Mouse (Mus musculus) MEL (cell line): ENCODE results near the gene Pphln1. TPM values are rescaled to one million over a fixed set of nuclear protein-coding genes. Genes with fewer than 3 reads are reported as not detected.

Source experiments
- DNase-seq: peaks from one replicate; pipeline ENCODE4 v3.0.0; 2011; ENCODE audit warnings: low read depth, low spot score
- H3K27ac ChIP-seq: 2 replicates; pipeline ENCODE4 v1.5.1; 2012; ENCODE audit warnings: low read depth, mild to moderate bottlenecking, control low read depth, low read length, moderate library complexity; ENCODE audit not compliant: control insufficient read depth
- H3K27me3 ChIP-seq, 2 experiments: fragments of 150-350 bp in 1 of 2; sonication (generic) in 1 of 2; 2 replicates each; pipeline ENCODE4 v1.6.1; 2012; ENCODE audit warnings: low read length in 2 of 2, mild to moderate bottlenecking in 2 of 2, improper control_type of control experiment in 1 of 2, moderate library complexity in 1 of 2; ENCODE audit not compliant: insufficient read depth in 2 of 2, control insufficient read depth in 1 of 2
- H3K36me3 ChIP-seq, 2 experiments: 2 replicates each; pipeline ENCODE4 v1.6.1; 2012 to 2014; ENCODE audit warnings: low read length in 2 of 2, improper control_type of control experiment in 1 of 2, inconsistent platforms in 1 of 2, mild to moderate bottlenecking in 1 of 2; ENCODE audit not compliant: insufficient read depth in 2 of 2, control insufficient read depth in 1 of 2
- H3K4me1 ChIP-seq, 2 experiments: fragments of 150-350 bp in 1 of 2; sonication (generic) in 1 of 2; 2 replicates each; pipeline ENCODE4 v1.6.1; 2012; ENCODE audit warnings: low read length in 2 of 2, improper control_type of control experiment in 1 of 2, mild to moderate bottlenecking in 1 of 2; ENCODE audit not compliant: insufficient read depth in 2 of 2, control insufficient read depth in 1 of 2
- H3K4me3 ChIP-seq, 2 experiments: fragments of 150-350 bp in 1 of 2; sonication (generic) in 1 of 2; 2 replicates each; pipeline ENCODE4 v1.5.1; 2012; ENCODE audit warnings: low read depth in 2 of 2, low read length in 2 of 2, mild to moderate bottlenecking in 2 of 2, moderate library complexity in 2 of 2, control low read depth in 1 of 2, improper control_type of control experiment in 1 of 2; ENCODE audit not compliant: control insufficient read depth in 1 of 2, insufficient read depth in 1 of 2
- H3K79me2 ChIP-seq: 2 replicates; pipeline ENCODE4 v1.6.1; 2012; ENCODE audit warnings: mild to moderate bottlenecking, low read length, moderate library complexity; ENCODE audit not compliant: control insufficient read depth, poor library complexity, insufficient read depth
- H3K9ac ChIP-seq: 2 replicates; pipeline ENCODE4 v1.6.1; 2012; ENCODE audit warnings: low read depth, mild to moderate bottlenecking, control low read depth, low read length, moderate library complexity; ENCODE audit not compliant: control insufficient read depth, poor library complexity, severe bottlenecking
- H3K9me3 ChIP-seq: fragments of 150-350 bp; sonication (generic); replicated peaks from 2 replicates; pipeline ENCODE4 v1.6.1; 2012; ENCODE audit warnings: mild to moderate bottlenecking, low read length, improper control_type of control experiment, moderate library complexity; ENCODE audit not compliant: insufficient read depth
- BHLHE40 ChIP-seq: IDR thresholded peaks from 2 replicates; pipeline ENCODE4 v1.6.1; 2012; ENCODE audit warnings: low read depth, mild to moderate bottlenecking, inconsistent platforms, low read length, improper control_type of control experiment, borderline replicate concordance
- CHD1 ChIP-seq: IDR thresholded peaks from 2 replicates; pipeline ENCODE4 v1.6.1; 2012; ENCODE audit warnings: low read depth, mild to moderate bottlenecking, inconsistent platforms, low read length, improper control_type of control experiment
- CTCF ChIP-seq, 3 experiments: IDR thresholded peaks in 2 of 3; conservative IDR thresholded peaks in 1 of 3; 2 replicates each; pipeline ENCODE4 v1.5.1; 2011 to 2012; ENCODE audit warnings: low read length in 3 of 3, low read depth in 2 of 3, mild to moderate bottlenecking in 2 of 3, improper control_type of control experiment in 1 of 3, inconsistent platforms in 1 of 3, mixed read lengths in 1 of 3, moderate library complexity in 1 of 3; ENCODE audit not compliant: control insufficient read depth in 1 of 3, insufficient read depth in 1 of 3, poor library complexity in 1 of 3, severe bottlenecking in 1 of 3
- E2F4 ChIP-seq: IDR thresholded peaks from 2 replicates; pipeline ENCODE4 v1.6.1; 2011; ENCODE audit warnings: low read depth, low read length, improper control_type of control experiment, borderline replicate concordance
- ELF1 ChIP-seq: IDR thresholded peaks from 2 replicates; pipeline ENCODE4 v1.6.1; 2014; ENCODE audit warnings: low read depth, mild to moderate bottlenecking, inconsistent platforms, low read length, improper control_type of control experiment, moderate library complexity
- HCFC1 ChIP-seq: IDR thresholded peaks from 2 replicates; pipeline ENCODE4 v1.6.1; 2012; ENCODE audit warnings: low read depth, mild to moderate bottlenecking, inconsistent platforms, low read length, improper control_type of control experiment, moderate library complexity
- JUND ChIP-seq: IDR thresholded peaks from 2 replicates; pipeline ENCODE4 v1.6.1; 2011; ENCODE audit warnings: low read depth, mild to moderate bottlenecking, improper control_type of control experiment, low read length
- KAT2A ChIP-seq: conservative IDR thresholded peaks from 2 replicates; pipeline ENCODE4 v1.6.1; 2012; ENCODE audit warnings: low read depth, low read length, improper control_type of control experiment, inconsistent platforms
- MXI1 ChIP-seq: IDR thresholded peaks from 2 replicates; pipeline ENCODE4 v1.6.1; 2011; ENCODE audit warnings: mild to moderate bottlenecking, low read depth, low read length, improper control_type of control experiment
- MYB ChIP-seq: IDR thresholded peaks from 2 replicates; pipeline ENCODE4 v1.6.1; 2011; ENCODE audit warnings: mild to moderate bottlenecking, low read depth, low read length, improper control_type of control experiment
- NELFE ChIP-seq: IDR thresholded peaks from 2 replicates; pipeline ENCODE4 v1.6.1; 2011; ENCODE audit warnings: low read depth, low read length, improper control_type of control experiment
- NRF1 ChIP-seq: IDR thresholded peaks from 2 replicates; pipeline ENCODE4 v1.6.1; 2014; ENCODE audit warnings: low read depth, mild to moderate bottlenecking, inconsistent platforms, low read length, improper control_type of control experiment, moderate library complexity; ENCODE audit not compliant: poor library complexity, insufficient read depth, severe bottlenecking
- POLR2AphosphoS2 ChIP-seq: IDR thresholded peaks from 2 replicates; pipeline ENCODE4 v1.6.1; 2011; ENCODE audit warnings: low read length, improper control_type of control experiment
- SIN3A ChIP-seq: IDR thresholded peaks from 2 replicates; pipeline ENCODE4 v1.6.1; 2012; ENCODE audit warnings: low read length, improper control_type of control experiment, inconsistent platforms
- TAL1 ChIP-seq: IDR thresholded peaks from 2 replicates; pipeline ENCODE4 v1.6.1; 2012; ENCODE audit warnings: mild to moderate bottlenecking, inconsistent platforms, low read length, moderate library complexity, mixed read lengths
- TCF12 ChIP-seq: IDR thresholded peaks from 2 replicates; pipeline ENCODE4 v1.6.1; 2014; ENCODE audit warnings: low read depth, mild to moderate bottlenecking, inconsistent platforms, low read length, improper control_type of control experiment, moderate library complexity
- UBTF ChIP-seq: IDR thresholded peaks from 2 replicates; pipeline ENCODE4 v1.6.1; 2012; ENCODE audit warnings: low read depth, mild to moderate bottlenecking, inconsistent platforms, low read length, improper control_type of control experiment, moderate library complexity, borderline replicate concordance; ENCODE audit not compliant: insufficient read depth
- USF1 ChIP-seq: IDR thresholded peaks from 2 replicates; pipeline ENCODE4 v1.6.1; 2014; ENCODE audit warnings: low read depth, mild to moderate bottlenecking, inconsistent platforms, low read length, improper control_type of control experiment, moderate library complexity
- ZC3H11A ChIP-seq: IDR thresholded peaks from 2 replicates; pipeline ENCODE4 v1.6.1; 2012; ENCODE audit warnings: low read depth, mild to moderate bottlenecking, inconsistent platforms, low read length, improper control_type of control experiment
- ZMIZ1 ChIP-seq: IDR thresholded peaks from 2 replicates; pipeline ENCODE4 v1.6.1; 2012; ENCODE audit warnings: low read depth, mild to moderate bottlenecking, inconsistent platforms, low read length, improper control_type of control experiment, moderate library complexity
- ZNF384 ChIP-seq: IDR thresholded peaks from 2 replicates; pipeline ENCODE4 v1.6.1; 2012; ENCODE audit warnings: low read depth, mild to moderate bottlenecking, inconsistent platforms, low read length, improper control_type of control experiment
- polyA plus RNA-seq, 2 experiments: library from polyadenylated mRNA; stranded (reverse) in 1 of 2; unstranded in 1 of 2; fragments of >175 nt in 1 of 2; fragments of >200 nt in 1 of 2; gene quantifications; 2 replicates each; pipeline versions ENCODE4 v1.2.1 to v1.2.4; 2012; ENCODE audit warnings: low replicate concordance in 2 of 2, low read depth in 1 of 2; ENCODE audit not compliant: insufficient read length in 2 of 2, insufficient read depth in 1 of 2, missing spikeins in 1 of 2
- total RNA-seq: library from RNA; depleted of rRNA; stranded (reverse); fragments of 300-350 nt; gene quantifications from 2 replicates; pipeline ENCODE4 v1.2.3, GENCODE M21; 2012

Pphln1 gene
- total and polyA plus RNA-seq, 3 experiments, result 43.4 to 63.0 (median 50.1) TPM

GRCm38 (mm10) chr15:93379177-93379576 is 19.0 kb upstream of the Pphln1 start (continued):
- TF ChIP-seq MYB, result no peak
- no peak for TF ChIP-seq KAT2A
- TF ChIP-seq CHD1, result no peak
- no peak for TF ChIP-seq ZC3H11A
- no peak for TF ChIP-seq ZNF384
- no peak for TF ChIP-seq NRF1
- peak; percentile 80; the same call in 1 of the 2 replicates for TF ChIP-seq MXI1
- TF ChIP-seq ZMIZ1, result no peak
- TF ChIP-seq JUND, result peak; percentile 98
- no peak for TF ChIP-seq POLR2AphosphoS2
- no peak; the same call in 1 of the 2 replicates for TF ChIP-seq SIN3A
- TF ChIP-seq E2F4, result no peak
- no peak for TF ChIP-seq HCFC1
- TF ChIP-seq BHLHE40, result no peak
- peak; percentile 49 to 69 (median 64) for TF ChIP-seq CTCF (IDR thresholded peaks at IDR 0.05 in 2 of 3, conservative IDR thresholded peaks at IDR 0.05 in 1 of 3; ENCODE audit: control insufficient read depth in 1 of 3, insufficient read depth in 1 of 3, low read depth in 2 of 3, low read length in 3 of 3, poor library complexity in 1 of 3, severe bottlenecking in 1 of 3)
- no peak for TF ChIP-seq TAL1
- no peak for TF ChIP-seq NELFE
- no peak for TF ChIP-seq ELF1

- no peaks in the 10 kb centered on the region for H3K36me3 ChIP-seq
- no peak overlapping the region for H3K4me3 ChIP-seq
- no peaks in the 10 kb centered on the region for H3K27me3 ChIP-seq
- TF ChIP-seq TCF12 (no peak), NELFE (no peak), UBTF (no peak), USF1 (no peak), ZMIZ1 (no peak), HCFC1 (no peak)
- no peak overlapping the region for H3K27ac ChIP-seq
- H3K9me3 ChIP-seq, result no peaks in the 10 kb centered on the region
- H3K4me1 ChIP-seq, result peaks cover 0 to 4% of the 10 kb centered on the region in 2 experiments; a peak in 1 of 4 replicates
- DNase-seq, result no peak
- H3K79me2 ChIP-seq, result no peaks in the 10 kb centered on the region
- no peak overlapping the region for H3K9ac ChIP-seq
Observed at GRCm38 (mm10) chr15:93381337-93381736, 16.8 kb upstream of the Pphln1 start.
